Mouse (Mus musculus) heart, adult 2 months (tissue): ENCODE measurements around the gene Slc25a27. TPM values are rescaled to one million over a fixed set of nuclear protein-coding genes. Genes with fewer than 3 reads are reported as not detected.
A peak's percentile ranks its signal among the peaks of the same experiment; 100 is the strongest.

Experiments used
- DNase-seq, 2 experiments: peaks; one replicate each; pipeline ENCODE4 v3.0.0; 2021
- H3K27ac ChIP-seq: fragments of 200-600 bp; 2 replicates; pipeline ENCODE4 v1.8.1; 2022
- H3K27me3 ChIP-seq: fragments of 200-500 bp; 2 replicates; pipeline ENCODE4 v1.6.1; 2012; ENCODE audit warnings: mild to moderate bottlenecking, low read length, inconsistent platforms, mixed read lengths; ENCODE audit not compliant: control insufficient read depth, insufficient read depth
- H3K36me3 ChIP-seq: fragments of 200-500 bp; 2 replicates; pipeline ENCODE4 v1.6.1; 2012; ENCODE audit warnings: low read length, inconsistent platforms; ENCODE audit not compliant: control insufficient read depth, insufficient read depth
- H3K4me1 ChIP-seq: fragments of 200-500 bp; 2 replicates; pipeline ENCODE4 v1.6.1; 2011; ENCODE audit warnings: low read length; ENCODE audit not compliant: control insufficient read depth, insufficient read depth
- H3K4me3 ChIP-seq: fragments of 200-600 bp; 2 replicates; pipeline ENCODE4 v1.8.1; 2022
- H3K79me2 ChIP-seq: fragments of 200-500 bp; replicated peaks from 2 replicates; pipeline ENCODE4 v1.6.1; 2012; ENCODE audit warnings: mild to moderate bottlenecking, inconsistent platforms, low read length, moderate library complexity, mixed read lengths; ENCODE audit not compliant: control insufficient read depth, insufficient read depth
- H3K9ac ChIP-seq: fragments of 200-500 bp; 2 replicates; pipeline ENCODE4 v1.6.1; 2012; ENCODE audit warnings: low read depth, mild to moderate bottlenecking, control low read depth, inconsistent platforms, low read length, mixed read lengths
- CTCF ChIP-seq: fragments of 200-600 bp; IDR thresholded peaks from 2 replicates; pipeline ENCODE4 v1.8.1; 2022; ENCODE audit warnings: antibody characterized with exemption, mild to moderate bottlenecking, moderate library complexity
- EP300 ChIP-seq: fragments of 200-500 bp; IDR thresholded peaks from 2 replicates; pipeline ENCODE4 v1.6.1; 2011; ENCODE audit warnings: low read depth, low read length, control low read depth; ENCODE audit not compliant: insufficient read depth
- POLR2A ChIP-seq: fragments of 200-500 bp; IDR thresholded peaks from 2 replicates; pipeline ENCODE4 v1.6.1; 2011; ENCODE audit warnings: mild to moderate bottlenecking, low read depth, low read length, control low read depth; ENCODE audit not compliant: insufficient read depth
- WGBS: fragments of 180-500 bp; shearing (Covaris S2); methylation state at CpG from one replicate; pipeline ENCODE4 v1.1.7; 2018; 5-methylcytosine and 5-hydroxymethylcytosine counted together
- intact Hi-C: fragments of 180-260 bp; cut with DNase I; formaldehyde crosslinking; loops from one replicate; pipeline ENCODE4 v1.15.1; 2025
- polyA plus RNA-seq: library from polyadenylated mRNA; depleted of rRNA; stranded (reverse); fragments of >200 nt; gene quantifications from 2 replicates; pipeline ENCODE4 v1.2.3, GENCODE M21; 2012
- total RNA-seq, 2 experiments: library from RNA; stranded (reverse); gene quantifications; 2 replicates each; pipeline ENCODE4 v1.2.3; 2021

The Slc25a27 gene
- total and polyA plus RNA-seq, 3 experiments: 2.2 to 3.2 (median 2.3) TPM

DNA sequence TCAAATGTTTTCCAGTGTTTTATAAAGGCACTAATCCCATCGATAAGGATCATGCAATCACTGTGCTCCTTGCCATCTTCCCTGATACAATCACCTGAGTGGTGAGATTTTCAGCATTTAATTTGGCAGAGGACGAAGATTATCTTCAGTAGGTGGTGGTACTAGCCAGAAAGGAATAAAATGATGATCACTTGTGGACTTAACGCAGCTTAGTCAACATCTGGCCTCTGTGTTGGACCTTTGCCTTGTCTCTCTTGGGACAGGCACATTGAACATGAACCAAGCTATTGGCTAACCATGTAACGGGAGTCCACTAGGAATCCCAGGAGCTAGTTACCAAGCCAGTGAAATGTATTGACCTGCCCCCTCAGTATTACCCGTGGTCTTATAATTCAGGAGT, 17.6 kb upstream of the Slc25a27 start:
- intact Hi-C loops: no loop called here
- Histone ChIP-seq H3K27ac (no peak overlapping the region), H3K27me3 (no peaks in the 10 kb centered on the region), H3K4me3 (no peak overlapping the region), H3K4me1 (no peaks in the 10 kb centered on the region), H3K36me3 (no peaks in the 10 kb centered on the region), H3K9ac (no peak overlapping the region), H3K79me2 (no peaks in the 10 kb centered on the region)
- WGBS: 91% methylated on average over 5 of the region's 5 CpGs
- DNase-seq: no peak
- no peak for TF ChIP-seq EP300
- no peak for TF ChIP-seq CTCF
- TF ChIP-seq POLR2A: no peak

DNA sequence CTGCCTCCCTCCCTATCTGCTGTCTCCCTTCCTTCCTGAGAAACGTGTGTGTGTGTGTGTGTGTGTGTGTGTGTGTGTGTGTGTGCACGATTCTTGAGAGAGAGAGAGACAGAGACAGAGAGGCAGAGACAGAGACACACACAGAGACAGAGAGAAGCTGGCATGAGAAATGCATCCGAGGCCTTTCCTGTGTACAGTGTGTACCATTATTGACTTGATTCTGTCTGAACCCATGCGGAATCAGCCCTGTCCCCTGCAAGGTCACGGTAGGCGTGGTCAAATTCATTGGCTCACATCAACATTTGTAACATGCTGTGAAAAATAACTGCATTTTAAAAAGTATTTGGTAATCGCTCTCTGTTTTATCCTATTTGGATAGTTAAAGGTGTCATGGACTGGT, 17.1 kb upstream of the Slc25a27 start:
- Histone ChIP-seq H3K36me3 (no peaks in the 10 kb centered on the region), H3K79me2 (no peaks in the 10 kb centered on the region), H3K4me3 (no peak overlapping the region), H3K27ac (no peak overlapping the region), H3K9ac (no peak overlapping the region), H3K27me3 (no peaks in the 10 kb centered on the region), H3K4me1 (no peaks in the 10 kb centered on the region)
- no peak for DNase-seq
- TF ChIP-seq EP300 (no peak), CTCF (no peak), POLR2A (no peak)
- intact Hi-C loops: no loop called here
- 72% methylated on average over 7 of the region's 7 CpGs for WGBS

- no peaks in the 10 kb centered on the region for H3K36me3 ChIP-seq
- peaks cover 2% of the 10 kb centered on the region for H3K4me1 ChIP-seq
- intact Hi-C loops: no loop called here
- no peak for DNase-seq
- TF ChIP-seq POLR2A (no peak), CTCF (no peak), EP300 (no peak)
- H3K27me3 ChIP-seq: no peaks in the 10 kb centered on the region
- H3K79me2 ChIP-seq: no peaks in the 10 kb centered on the region
- H3K4me3 ChIP-seq: no peak overlapping the region
- H3K9ac ChIP-seq: no peak overlapping the region
- WGBS: 64% methylated on average over 1 of the region's 1 CpGs
- H3K27ac ChIP-seq: no peak overlapping the region
Observed at GRCm38 (mm10) chr17:43677317-43677716, 10.3 kb upstream of the Slc25a27 start.

- 100% methylated on average over 1 of the region's 1 CpGs for WGBS
- H3K27me3 ChIP-seq: no peaks in the 10 kb centered on the region
- H3K4me3 ChIP-seq: no peak overlapping the region
- TF ChIP-seq POLR2A (no peak), CTCF (peak; percentile 39)
- DNase-seq: no peak
- H3K4me1 ChIP-seq: peaks cover 2% of the 10 kb centered on the region
- intact Hi-C loops: no loop called here
- H3K79me2 ChIP-seq: no peaks in the 10 kb centered on the region
- no peak overlapping the region for H3K9ac ChIP-seq
- H3K27ac ChIP-seq: no peak overlapping the region
- no peaks in the 10 kb centered on the region for H3K36me3 ChIP-seq
Observed at GRCm38 (mm10) chr17:43676241-43676640, 9.2 kb upstream of the Slc25a27 start.

DNA sequence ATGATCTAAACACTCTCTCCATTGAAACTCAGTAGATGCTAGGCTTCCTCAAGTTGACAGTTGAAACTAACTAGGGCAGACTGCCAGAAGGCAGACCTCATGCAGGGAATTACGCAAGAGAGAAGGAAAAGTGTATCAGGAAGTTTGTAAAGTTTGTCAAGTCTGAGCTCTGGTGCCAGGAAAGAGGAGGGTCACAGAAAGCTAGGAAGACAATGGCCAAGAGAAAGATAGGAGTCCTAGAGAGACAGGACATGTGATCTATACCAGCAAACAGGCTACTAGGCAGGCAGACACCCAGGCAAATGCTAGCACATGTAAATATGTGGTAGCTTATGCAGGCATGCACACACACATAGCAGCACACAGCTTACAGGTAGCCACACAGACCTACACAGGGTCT, 8.2 kb upstream of the Slc25a27 start:
- H3K27me3 ChIP-seq: no peaks in the 10 kb centered on the region
- no peak overlapping the region for H3K9ac ChIP-seq
- TF ChIP-seq EP300 (no peak), CTCF (no peak), POLR2A (no peak)
- 39% methylated on average over 1 of the region's 1 CpGs for WGBS
- no peak overlapping the region for H3K27ac ChIP-seq
- H3K4me3 ChIP-seq: no peak overlapping the region
- H3K36me3 ChIP-seq: no peaks in the 10 kb centered on the region
- H3K79me2 ChIP-seq: no peaks in the 10 kb centered on the region
- peak; percentile 35 to 46 for DNase-seq
- intact Hi-C loops: no loop called here
- H3K4me1 ChIP-seq: peaks cover 2% of the 10 kb centered on the region

DNA sequence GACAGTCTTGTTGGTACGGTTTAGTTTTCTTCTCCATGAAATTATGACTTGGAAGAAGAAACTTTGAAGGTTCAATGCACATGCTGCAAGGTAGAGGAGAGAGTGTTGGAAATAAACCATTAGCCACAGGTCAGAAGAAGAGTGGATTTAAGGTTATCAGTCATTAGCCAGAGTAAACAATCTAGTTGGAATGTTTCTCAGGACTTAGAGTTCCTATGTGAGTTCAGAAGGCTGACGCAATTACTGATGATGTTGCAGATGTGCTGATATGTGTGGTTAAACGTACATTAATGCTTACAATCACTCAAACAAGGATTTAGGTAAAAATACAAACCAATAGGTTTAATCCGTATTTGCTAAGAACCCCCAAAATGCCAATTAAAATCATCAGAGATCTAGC, 4.9 kb upstream of the Slc25a27 start:
- Histone ChIP-seq H3K4me3 (no peak overlapping the region), H3K36me3 (no peaks in the 10 kb centered on the region; the same call in 1 of the 2 replicates), H3K9ac (no peak overlapping the region), H3K27ac (no peak overlapping the region), H3K79me2 (no peaks in the 10 kb centered on the region), H3K27me3 (no peaks in the 10 kb centered on the region), H3K4me1 (peaks cover 7% of the 10 kb centered on the region)
- DNase-seq: no peak
- TF ChIP-seq POLR2A: no peak
- no peak for TF ChIP-seq EP300
- no peak for TF ChIP-seq CTCF
- 87% methylated on average over 4 of the region's 4 CpGs for WGBS
- intact Hi-C loops: no loop called here
